Mouse (Mus musculus) ES-E14 (cell line): ENCODE data around the gene Aire.

Source experiments
- HCFC1 ChIP-seq: IDR thresholded peaks from 2 replicates; pipeline ENCODE4 v1.6.1; 2012; ENCODE audit warnings: low read length, inconsistent platforms, borderline replicate concordance; ENCODE audit not compliant: insufficient read depth
- ZC3H11A ChIP-seq: IDR thresholded peaks from 2 replicates; pipeline ENCODE4 v1.6.1; 2012; ENCODE audit warnings: low read depth, mild to moderate bottlenecking, inconsistent platforms, low read length, borderline replicate concordance
- ZNF384 ChIP-seq: IDR thresholded peaks from 2 replicates; pipeline ENCODE4 v1.6.1; 2012; ENCODE audit warnings: low read depth, low read length, inconsistent platforms

DNA sequence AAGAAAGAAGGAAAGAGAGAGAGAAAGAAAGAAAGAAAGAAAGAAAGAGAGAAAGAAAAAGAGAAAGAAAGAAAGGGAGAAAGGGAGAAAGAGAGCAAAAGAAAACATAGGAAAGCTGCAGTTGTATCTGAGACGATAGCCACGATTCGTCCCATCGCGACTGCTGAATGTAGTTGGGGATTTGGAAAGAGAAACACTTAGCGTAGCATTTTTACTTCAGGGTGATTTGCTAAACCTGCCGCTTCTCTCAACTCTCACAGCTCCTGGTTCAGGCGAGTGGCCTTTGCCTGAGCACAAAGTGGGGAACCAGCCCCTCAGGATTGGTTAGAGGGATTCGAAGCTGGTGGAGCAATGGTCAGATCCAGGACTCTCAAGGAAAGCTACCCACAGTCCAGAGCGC, 33.1 kb downstream of the Aire start:
- TF ChIP-seq ZNF384 (no peak), ZC3H11A (no peak), HCFC1 (no peak)
